Mouse (Mus musculus): ENCODE results near the gene Elfn1. TPM values are rescaled to one million over a fixed set of nuclear protein-coding genes. Genes with fewer than 3 reads are reported as not detected.

The Elfn1 gene
- total and polyA plus RNA-seq, 3 experiments, result 0.04 to 0.06 TPM; not detected in 1

DNA sequence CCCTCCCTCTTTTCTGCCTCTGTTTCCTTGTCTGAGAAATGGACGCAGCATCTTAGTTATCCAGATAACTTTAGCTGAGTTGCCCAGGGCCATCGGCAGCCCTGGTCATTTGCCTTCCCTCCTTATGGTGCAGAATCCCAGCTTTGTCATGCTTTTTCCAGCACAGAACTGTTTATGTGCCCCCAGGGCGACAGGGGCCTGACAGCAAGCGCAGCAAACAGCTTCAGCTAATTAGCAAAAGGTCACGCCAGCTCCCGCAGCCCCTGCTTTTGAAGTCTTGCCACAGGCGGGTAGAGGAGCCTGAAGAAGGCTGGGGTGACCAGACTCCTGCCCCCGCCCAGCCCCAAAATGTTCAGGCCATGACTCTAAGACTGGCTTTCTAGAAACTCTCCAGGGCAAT lies 41.6 kb downstream of the Elfn1 start:
- Histone ChIP-seq H3K27me3 (replicated peaks) (peaks cover 32% of the 10 kb centered on the region), H3K9me3 (replicated peaks; ENCODE audit: low read length) (no peaks in the 10 kb centered on the region)
- dilution Hi-C loops (cut with MboI; ENCODE audit: extremely low pct_ligation_motif_present, extremely low pct_unique_long_range_greater_than_20kb, low sequenced_read_pairs), result no loop called here

DNA sequence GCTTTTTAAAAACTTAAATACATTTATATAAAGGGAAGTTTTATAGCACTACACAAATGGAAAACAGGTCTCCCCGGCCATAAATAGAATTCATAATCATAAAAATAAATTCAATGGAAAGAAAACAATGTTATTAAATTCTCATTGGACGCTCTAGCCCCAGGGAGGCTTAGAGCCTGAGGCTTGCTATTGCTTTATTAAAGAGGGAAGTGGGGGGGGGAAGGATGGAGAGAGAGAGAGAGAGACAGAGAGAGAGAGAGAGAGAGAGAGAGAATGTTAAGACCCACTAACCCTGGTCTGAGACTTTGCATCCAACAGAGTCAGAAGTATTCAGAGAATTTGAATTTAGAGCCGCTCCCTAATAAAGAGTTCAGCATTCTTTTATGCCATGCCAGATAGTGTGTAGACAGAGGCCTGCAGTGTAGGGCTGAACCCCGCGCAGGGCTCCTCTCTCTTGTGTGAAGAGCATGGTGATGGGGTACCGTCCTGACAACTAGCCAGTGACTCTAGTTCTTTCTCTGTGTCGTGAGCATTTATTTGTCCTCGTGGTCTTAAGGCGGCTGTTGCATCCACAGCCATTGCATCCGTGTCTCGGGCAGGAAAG lies 42.3 kb downstream of the Elfn1 start:
- Histone ChIP-seq H3K27me3 (replicated peaks) (peaks cover 30% of the 10 kb centered on the region), H3K36me3 (replicated peaks in 1 of 2; ENCODE audit: control insufficient read depth in 1 of 2, insufficient read depth in 1 of 2, low read length in 1 of 2) (no peaks in the 10 kb centered on the region), H3K9ac (ENCODE audit: insufficient read depth, low read depth) (no peak overlapping the region), H3K9me3 (replicated peaks; ENCODE audit: low read length) (no peaks in the 10 kb centered on the region), H3K79me2 (replicated peaks; ENCODE audit: control insufficient read depth, extremely low read depth, insufficient read depth, poor library complexity, severe bottlenecking) (no peaks in the 10 kb centered on the region), H3K27ac (ENCODE audit: insufficient read depth, low read depth) (no peak overlapping the region), H3K4me1 (ENCODE audit: control insufficient read depth in 1 of 2, insufficient read depth in 2 of 2) (peaks cover 3 to 9% of the 10 kb centered on the region in 2 experiments; a peak in 2 of 4 replicates), H3K4me3 (replicated peaks in 1 of 3; ENCODE audit: low read depth in 2 of 3, low read length in 2 of 3, poor library complexity in 1 of 3) (no peak overlapping the region), H3K4me2 (ENCODE audit: insufficient read depth, low read depth, poor library complexity, severe bottlenecking) (no peak overlapping the region)
- TF ChIP-seq MYC (IDR thresholded peaks at IDR 0.05; ENCODE audit: low read depth, low read length), result no peak
- no peak for DNase-seq (ENCODE audit: extremely low read depth)
- dilution Hi-C loops (cut with MboI; ENCODE audit: extremely low pct_ligation_motif_present, extremely low pct_unique_long_range_greater_than_20kb, low sequenced_read_pairs) (no loop called here), in situ Hi-C loops (cut with MboI; ENCODE audit: low pct_ligation_motif_present, low pct_unique_long_range_greater_than_20kb, low sequenced_read_pairs) (no loop called here)

More for the DNA sequence above, 41.6 kb downstream of the Elfn1 start:
- H3K27ac ChIP-seq (ENCODE audit: insufficient read depth, low read depth), result no peak overlapping the region
- no peak overlapping the region for H3K4me3 ChIP-seq (replicated peaks in 1 of 3; ENCODE audit: low read depth in 2 of 3, low read length in 2 of 3, poor library complexity in 1 of 3)
- peaks cover under 1 to 9% of the 10 kb centered on the region in 2 experiments; a peak in 2 of 4 replicates for H3K4me1 ChIP-seq (ENCODE audit: control insufficient read depth in 1 of 2, insufficient read depth in 2 of 2)
- no peak for DNase-seq (ENCODE audit: extremely low read depth)
- no peak overlapping the region for H3K4me2 ChIP-seq (ENCODE audit: insufficient read depth, low read depth, poor library complexity, severe bottlenecking)
- no peaks in the 10 kb centered on the region for H3K36me3 ChIP-seq (replicated peaks in 1 of 2; ENCODE audit: control insufficient read depth in 1 of 2, insufficient read depth in 1 of 2, low read length in 1 of 2)
- TF ChIP-seq UBTF (IDR thresholded peaks at IDR 0.05; ENCODE audit: low read depth, low read length), result no peak
- TF ChIP-seq MXI1 (IDR thresholded peaks at IDR 0.05; ENCODE audit: low read depth, low read length), result no peak
- TF ChIP-seq CHD1 (IDR thresholded peaks at IDR 0.05; ENCODE audit: low read depth, low read length), result no peak
- no peak for TF ChIP-seq HCFC1 (IDR thresholded peaks at IDR 0.05; ENCODE audit: low read depth, low read length)
- no peak for TF ChIP-seq RAD21 (IDR thresholded peaks at IDR 0.05; ENCODE audit: low read depth, low read length)
- no peak for TF ChIP-seq POLR2A (IDR thresholded peaks at IDR 0.05; ENCODE audit: low read depth, low read length)
- TF ChIP-seq MYC (IDR thresholded peaks at IDR 0.05; ENCODE audit: low read depth, low read length), result no peak
- no peak overlapping the region for H3K9ac ChIP-seq (ENCODE audit: insufficient read depth, low read depth)
- in situ Hi-C loops (cut with MboI; ENCODE audit: low pct_ligation_motif_present, low pct_unique_long_range_greater_than_20kb, low sequenced_read_pairs), result no loop called here
- H3K79me2 ChIP-seq (replicated peaks; ENCODE audit: control insufficient read depth, extremely low read depth, insufficient read depth, poor library complexity, severe bottlenecking), result no peaks in the 10 kb centered on the region

DNA sequence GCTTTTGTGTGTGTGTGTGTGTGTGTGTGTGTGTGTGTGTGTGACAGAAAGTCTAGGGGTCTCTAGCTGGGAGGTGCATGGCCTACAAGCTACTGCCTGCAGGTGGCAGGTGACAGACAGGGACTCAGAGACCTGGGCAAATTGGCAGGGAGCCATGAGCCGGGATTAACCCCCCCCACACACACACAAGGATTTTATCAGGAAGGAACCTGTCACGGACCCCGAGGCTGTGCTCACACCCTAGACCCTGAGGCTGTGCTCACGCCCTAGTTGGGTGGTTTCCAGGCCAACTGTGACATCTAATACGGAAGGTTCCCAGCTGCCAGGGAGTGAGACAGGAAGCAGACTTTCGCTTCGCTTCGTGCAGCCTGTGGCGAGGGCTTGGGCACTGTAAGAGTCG lies 49.1 kb downstream of the Elfn1 start:
- Histone ChIP-seq H3K9me3 (replicated peaks; ENCODE audit: low read length) (no peaks in the 10 kb centered on the region), H3K4me3 (replicated peaks in 1 of 3; ENCODE audit: low read depth in 2 of 3, low read length in 2 of 3, poor library complexity in 1 of 3) (no peak overlapping the region), H3K36me3 (replicated peaks in 1 of 2; ENCODE audit: control insufficient read depth in 1 of 2, insufficient read depth in 1 of 2, low read length in 1 of 2) (no peaks in the 10 kb centered on the region), H3K27ac (ENCODE audit: insufficient read depth, low read depth) (no peak overlapping the region), H3K4me1 (ENCODE audit: control insufficient read depth in 1 of 2, insufficient read depth in 2 of 2) (peaks cover 3% of the 10 kb centered on the region in 2 experiments; a peak in 1 of 4 replicates), H3K27me3 (replicated peaks) (peaks cover 18% of the 10 kb centered on the region), H3K4me2 (ENCODE audit: insufficient read depth, low read depth, poor library complexity, severe bottlenecking) (peak overlapping the region; percentile 23; the same call in 1 of the 2 replicates), H3K79me2 (replicated peaks; ENCODE audit: control insufficient read depth, extremely low read depth, insufficient read depth, poor library complexity, severe bottlenecking) (no peaks in the 10 kb centered on the region), H3K9ac (ENCODE audit: insufficient read depth, low read depth) (no peak overlapping the region)
- TF ChIP-seq CHD2 (IDR thresholded peaks at IDR 0.05; ENCODE audit: low read length) (no peak), CTCF (conservative IDR thresholded peaks at IDR 0.05 in 1 of 2, IDR thresholded peaks at IDR 0.05 in 1 of 2; ENCODE audit: low read depth in 2 of 2, low read length in 2 of 2) (0 out of 4 replicates have a peak, but pooled peaks of 1 of the 2 experiments have one; percentile 9)
- DNase-seq (ENCODE audit: extremely low read depth), result no peak
- in situ Hi-C loops (cut with MboI; ENCODE audit: low pct_ligation_motif_present, low pct_unique_long_range_greater_than_20kb, low sequenced_read_pairs), result no loop called here
- dilution Hi-C loops (cut with MboI; ENCODE audit: extremely low pct_ligation_motif_present, extremely low pct_unique_long_range_greater_than_20kb, low sequenced_read_pairs), result no loop called here
